Mouse (Mus musculus): ENCODE results near the gene Mea1.

Gene Mea1

GRCm38 (mm10) chr17:46678416-46678815 lies at the start of gene Mea1:
Gene Mea1, plus strand, starts transcription at chr17:46678793.
- DNase-seq = no peak

GRCm38 (mm10) chr17:46629685-46630441 lies 48.7 kb upstream of the Mea1 start:
- DNase-seq = no peak

- DNase-seq = peak; percentile 71
Measured at GRCm38 (mm10) chr17:46636831-46637523, 41.6 kb upstream of the Mea1 start.

GRCm38 (mm10) chr17:46639929-46640328 lies 38.7 kb upstream of the Mea1 start:
- no peak for DNase-seq

- DNase-seq = no peak
Measured at GRCm38 (mm10) chr17:46642060-46642459, 36.5 kb upstream of the Mea1 start.

GRCm38 (mm10) chr17:46644152-46644805 lies 34.3 kb upstream of the Mea1 start:
- no peak for DNase-seq

- DNase-seq = no peak
Measured at GRCm38 (mm10) chr17:46644916-46645475, 33.6 kb upstream of the Mea1 start.

- DNase-seq = peak; percentile 98
Measured at GRCm38 (mm10) chr17:46645561-46646321, 32.9 kb upstream of the Mea1 start, which contains the start of the genes Klc4 and Mrpl2. Gene Klc4, minus strand, starts transcription at chr17:46646022. Gene Mrpl2, plus strand, starts transcription at chr17:46646229.

GRCm38 (mm10) chr17:46646322-46646662 lies 32.3 kb upstream of the Mea1 start:
- no peak for DNase-seq

- no peak for DNase-seq
Measured at GRCm38 (mm10) chr17:46647279-46647678, 31.3 kb upstream of the Mea1 start.

GRCm38 (mm10) chr17:46648436-46648835 lies 30.2 kb upstream of the Mea1 start:
- no peak for DNase-seq

- DNase-seq = no peak
Measured at GRCm38 (mm10) chr17:46649811-46650210, 28.8 kb upstream of the Mea1 start.

- DNase-seq = peak; percentile 94
Measured at GRCm38 (mm10) chr17:46650232-46651031, 28.2 kb upstream of the Mea1 start, which contains the start of gene Cul7. Gene Cul7, plus strand, starts transcription at chr17:46650337.

- DNase-seq = no peak
Measured at GRCm38 (mm10) chr17:46651292-46651691, 27.3 kb upstream of the Mea1 start.

GRCm38 (mm10) chr17:46651755-46652547 lies 26.6 kb upstream of the Mea1 start:
- no peak for DNase-seq

GRCm38 (mm10) chr17:46656054-46656453 lies 22.5 kb upstream of the Mea1 start:
- DNase-seq = no peak

- DNase-seq = no peak
Measured at GRCm38 (mm10) chr17:46661351-46661750, 17.2 kb upstream of the Mea1 start.

GRCm38 (mm10) chr17:46661981-46662380 lies 16.6 kb upstream of the Mea1 start:
- DNase-seq = no peak

GRCm38 (mm10) chr17:46662730-46663129 lies 15.9 kb upstream of the Mea1 start:
- no peak for DNase-seq

- DNase-seq = no peak
Measured at GRCm38 (mm10) chr17:46667712-46668111, 10.9 kb upstream of the Mea1 start.

GRCm38 (mm10) chr17:46669911-46670310 lies 8.7 kb upstream of the Mea1 start:
- DNase-seq = no peak
